Mouse (Mus musculus) urinary bladder, postnatal 14 days (tissue): ENCODE measurements around the gene Tmem80.

ENCODE experiments used
- DNase-seq: peaks from one replicate; pipeline ENCODE4 v3.0.0; 2021; ENCODE audit warnings: low spot score

Gene Tmem80

GRCm38 (mm10) chr7:141326546-141327446, 743 bp upstream of the Tmem80 start:
- DNase-seq = peak; percentile 31

GRCm38 (mm10) chr7:141328373-141328990, 943 bp downstream of the Tmem80 start:
- no peak for DNase-seq

- DNase-seq = no peak
Measured at GRCm38 (mm10) chr7:141330706-141331105, 3.2 kb downstream of the Tmem80 start.

GRCm38 (mm10) chr7:141331990-141332389, 4.5 kb downstream of the Tmem80 start:
- DNase-seq = peak; percentile 61

GRCm38 (mm10) chr7:141335044-141335579, 7.6 kb downstream of the Tmem80 start:
- no peak for DNase-seq

- no peak for DNase-seq
Measured at GRCm38 (mm10) chr7:141335682-141336081, 8.1 kb downstream of the Tmem80 start.

- no peak for DNase-seq
Measured at GRCm38 (mm10) chr7:141336296-141336695, 8.8 kb downstream of the Tmem80 start.

GRCm38 (mm10) chr7:141337716-141338416, 10.3 kb downstream of the Tmem80 start:
- no peak for DNase-seq

GRCm38 (mm10) chr7:141338576-141339131, 11.1 kb downstream of the Tmem80 start, which contains the start of gene Eps8l2:
Gene Eps8l2 (plus strand): TSS chr7:141338880.
- DNase-seq = peak; percentile 86

- DNase-seq = no peak
Measured at GRCm38 (mm10) chr7:141339215-141339920, 11.8 kb downstream of the Tmem80 start.

GRCm38 (mm10) chr7:141340023-141340422, 12.5 kb downstream of the Tmem80 start:
- DNase-seq = no peak

- peak; percentile 45 for DNase-seq
Measured at GRCm38 (mm10) chr7:141340476-141340875, 12.9 kb downstream of the Tmem80 start.

GRCm38 (mm10) chr7:141341689-141342226, 14.2 kb downstream of the Tmem80 start:
- DNase-seq = no peak

- no peak for DNase-seq
Measured at GRCm38 (mm10) chr7:141343230-141343629, 15.7 kb downstream of the Tmem80 start.

GRCm38 (mm10) chr7:141343696-141344095, 16.2 kb downstream of the Tmem80 start:
- DNase-seq = no peak

- no peak for DNase-seq
Measured at GRCm38 (mm10) chr7:141344787-141345186, 17.2 kb downstream of the Tmem80 start.

GRCm38 (mm10) chr7:141351061-141351460, 23.5 kb downstream of the Tmem80 start:
- peak; percentile 32 for DNase-seq

GRCm38 (mm10) chr7:141355051-141355450, 27.5 kb downstream of the Tmem80 start:
- DNase-seq = no peak

GRCm38 (mm10) chr7:141355626-141356326, 28.2 kb downstream of the Tmem80 start:
- DNase-seq = no peak

- no peak for DNase-seq
Measured at GRCm38 (mm10) chr7:141356971-141357370, 29.4 kb downstream of the Tmem80 start.
